9 mouse cellular contexts compared by ENCODE assay signal in genomic region chr13:111867261-111867660, GRCm38 (mm10). TPM values are rescaled to one million over a fixed set of nuclear protein-coding genes. Genes with fewer than 3 reads are reported as not detected.
A peak's percentile ranks its signal among the peaks of the same experiment; 100 is the strongest.
DNase-seq lines count a peak whose midpoint lies in the region; ATAC-seq and TF ChIP-seq lines count a peak whose summit lies in the region.
"Had no signal": no experiment of that assay in that cellular context is flagged by ENCODE, and none has a peak within 500 bp of the region (broad histone marks: within the 10 kb centered on the region; RNA-seq: fewer than 3 reads in every experiment).

No protein-coding gene starts in this region.

- H3K36me3 ChIP-seq in heart, embryonic 12.5 days: no peaks in the 10 kb centered on the region
- H3K36me3 ChIP-seq in lung, embryonic 14.5 days (ENCODE audit: insufficient read depth): no peaks in the 10 kb centered on the region
- no peaks in the 10 kb centered on the region for H3K36me3 ChIP-seq in embryonic facial prominence, embryonic 15.5 days
- H3K36me3 ChIP-seq in neural tube, embryonic 15.5 days: no peaks in the 10 kb centered on the region

- H3K9ac ChIP-seq in heart, embryonic 12.5 days: no peak overlapping the region
- no peak overlapping the region for H3K9ac ChIP-seq in lung, embryonic 14.5 days
- no peak overlapping the region for H3K9ac ChIP-seq in embryonic facial prominence, embryonic 15.5 days
- H3K9ac ChIP-seq in neural tube, embryonic 15.5 days (replicated peaks): no peak overlapping the region
- H3K9ac ChIP-seq: forebrain, embryonic 13.5 days had no signal

- H3K27ac ChIP-seq in heart, embryonic 12.5 days (ENCODE audit: poor library complexity, severe bottlenecking): peak overlapping the region; percentile 92; the same call in 1 of the 2 replicates
- H3K27ac ChIP-seq in lung, embryonic 14.5 days (ENCODE audit: low read depth): peak overlapping the region; percentile 92
- H3K27ac ChIP-seq in embryonic facial prominence, embryonic 15.5 days (replicated peaks): peak overlapping the region; percentile 85; the same call in 1 of the 2 replicates
- peak overlapping the region; percentile 77 for H3K27ac ChIP-seq in neural tube, embryonic 15.5 days (replicated peaks)
- H3K27ac ChIP-seq: forebrain, embryonic 13.5 days had no signal

- no peak overlapping the region for H3K4me2 ChIP-seq in heart, embryonic 12.5 days
- peak overlapping the region; percentile 60 for H3K4me2 ChIP-seq in lung, embryonic 14.5 days
- peak overlapping the region; percentile 43 for H3K4me2 ChIP-seq in embryonic facial prominence, embryonic 15.5 days (replicated peaks)
- no peak overlapping the region for H3K4me2 ChIP-seq in neural tube, embryonic 15.5 days
- H3K4me2 ChIP-seq: forebrain, embryonic 13.5 days had no signal

- ATAC-seq in heart, embryonic 12.5 days (ENCODE audit: insufficient number of reproducible peaks, low FRiP score): no peak
- ATAC-seq in lung, embryonic 14.5 days (ENCODE audit: insufficient read depth): no peak
- no peak for ATAC-seq in embryonic facial prominence, embryonic 15.5 days (ENCODE audit: insufficient number of reproducible peaks, low FRiP score, low TSS enrichment, low read depth)
- ATAC-seq in neural tube, embryonic 15.5 days (ENCODE audit: low FRiP score): no peak

- H3K4me3 ChIP-seq in heart, embryonic 12.5 days: no peak overlapping the region
- H3K4me3 ChIP-seq in lung, embryonic 14.5 days (ENCODE audit: low read depth, low read length): no peak overlapping the region
- no peak overlapping the region for H3K4me3 ChIP-seq in embryonic facial prominence, embryonic 15.5 days (replicated peaks)
- no peak overlapping the region for H3K4me3 ChIP-seq in neural tube, embryonic 15.5 days (replicated peaks)
- H3K4me3 ChIP-seq: forebrain, embryonic 13.5 days had no signal

- H3K9me3 ChIP-seq in heart, embryonic 12.5 days (replicated peaks): no peaks in the 10 kb centered on the region
- no peaks in the 10 kb centered on the region for H3K9me3 ChIP-seq in lung, embryonic 14.5 days (ENCODE audit: low read depth, low read length)
- no peaks in the 10 kb centered on the region for H3K9me3 ChIP-seq in embryonic facial prominence, embryonic 15.5 days (replicated peaks)
- H3K9me3 ChIP-seq in neural tube, embryonic 15.5 days (replicated peaks): no peaks in the 10 kb centered on the region
- H3K9me3 ChIP-seq: forebrain, embryonic 13.5 days had no signal

- H3K4me1 ChIP-seq in heart, embryonic 12.5 days (replicated peaks): peaks cover 21% of the 10 kb centered on the region
- H3K4me1 ChIP-seq in lung, embryonic 14.5 days (ENCODE audit: insufficient read depth): peaks cover 20% of the 10 kb centered on the region
- peaks cover 16% of the 10 kb centered on the region for H3K4me1 ChIP-seq in embryonic facial prominence, embryonic 15.5 days
- H3K4me1 ChIP-seq in neural tube, embryonic 15.5 days: peaks cover 24% of the 10 kb centered on the region

- no peaks in the 10 kb centered on the region for H3K27me3 ChIP-seq in heart, embryonic 12.5 days (replicated peaks)
- no peaks in the 10 kb centered on the region for H3K27me3 ChIP-seq in lung, embryonic 14.5 days (ENCODE audit: insufficient read depth, low read length)
- H3K27me3 ChIP-seq in embryonic facial prominence, embryonic 15.5 days: no peaks in the 10 kb centered on the region
- no peaks in the 10 kb centered on the region for H3K27me3 ChIP-seq in neural tube, embryonic 15.5 days (replicated peaks)
- H3K27me3 ChIP-seq: forebrain, embryonic 13.5 days had no signal

- DNase-seq in heart, adult 18-20 months: no peak
- no peak for DNase-seq in lung, embryonic 14.5 days
- DNase-seq in lung, postnatal 36 days: no peak
- DNase-seq in layer of hippocampus, adult 11-12 months (ENCODE audit: low spot score): no peak
- DNase-seq in right cerebral cortex, postnatal 14 days: no peak

- WGBS in heart, embryonic 12.5 days: 73% methylated on average over 2 of the region's 2 CpGs
- 82% methylated on average over 2 of the region's 2 CpGs for WGBS in lung, embryonic 14.5 days
- WGBS in embryonic facial prominence, embryonic 15.5 days: 68% methylated on average over 2 of the region's 2 CpGs
- 94% methylated on average over 2 of the region's 2 CpGs for WGBS in neural tube, embryonic 15.5 days

- no peak for TF ChIP-seq CTCF in lung, embryonic 14.5 days (IDR thresholded peaks at IDR 0.05; ENCODE audit: low read depth)

RNA-seq across cellular contexts. Expression of gene Map3k1, which starts 58.5 kb away (rescaled TPM):
- polyA plus RNA-seq in heart, embryonic 12.5 days (2016; fragmentation: Nextera tagmentation; extraction: Ambion mirVana): 16.7 and 18.7 TPM in 2 replicates
- total RNA-seq in heart, adult 18-20 months (2021): 10 to 100 TPM; 17.0 to 19.6 TPM
- polyA plus RNA-seq in lung, embryonic 14.5 days (2014; fragmentation: Nextera tagmentation; extraction: Ambion mirVana): 37.2 and 39.8 TPM in 2 replicates
- polyA plus RNA-seq in embryonic facial prominence, embryonic 15.5 days (2015; fragmentation: Nextera tagmentation; extraction: Ambion mirVana): 16.3 and 18.0 TPM in 2 replicates
- 9.8 and 11.4 TPM in 2 replicates for polyA plus RNA-seq in neural tube, embryonic 15.5 days (2015; fragmentation: Nextera tagmentation; extraction: Ambion mirVana)

Comparison
In these comparisons a context has a peak if more than half of its experiments do, and no peak if none do; other contexts are left out.
1. H3K4me2 ChIP-seq: peak in lung, embryonic 14.5 days (single experiment) and embryonic facial prominence, embryonic 15.5 days (single experiment); none in heart, embryonic 12.5 days (single experiment) and neural tube, embryonic 15.5 days (single experiment).
2. Peak in every context shown above with its lines, with median percentiles within 50 percentile points of each other: H3K27ac ChIP-seq.